Mouse (Mus musculus) hindbrain, embryonic 14.5 days (tissue): ENCODE results near the gene Gm2310. TPM values are rescaled to one million over a fixed set of nuclear protein-coding genes. Genes with fewer than 3 reads are reported as not detected.
"Not testable (repeated sequence)": the region's sequence is repeated elsewhere in the genome, so short reads cannot be mapped to it uniquely, and the experiment has no call there.

Source experiments
- ATAC-seq: fragments of 200-750 bp; cut with Nextera tagmentation; 2 replicates; pipeline ENCODE4 v1.8.0; 2017; ENCODE audit warnings: moderate number of reproducible peaks, mild to moderate bottlenecking, moderate TSS enrichment, moderate library complexity; ENCODE audit not compliant: low FRiP score
- DNase-seq: peaks from one replicate; pipeline ENCODE4 v3.0.0-alpha.2; 2015; ENCODE audit warnings: low spot score
- H3K27ac ChIP-seq: fragments of 300-500 bp; sonication (generic); 2 replicates; pipeline ENCODE4 v1.5.1; 2014; ENCODE audit warnings: mild to moderate bottlenecking, moderate library complexity
- H3K27me3 ChIP-seq: fragments of 300-500 bp; sonication (generic); 2 replicates; pipeline ENCODE4 v1.6.1; 2014; ENCODE audit warnings: mild to moderate bottlenecking, low read length, mixed read lengths; ENCODE audit not compliant: control insufficient read depth, insufficient read depth
- H3K36me3 ChIP-seq: fragments of 300-500 bp; sonication (generic); replicated peaks from 2 replicates; pipeline ENCODE4 v1.6.1; 2014; ENCODE audit not compliant: control insufficient read depth, insufficient read depth
- H3K4me1 ChIP-seq: fragments of 300-500 bp; sonication (generic); replicated peaks from 2 replicates; pipeline ENCODE4 v1.6.1; 2014; ENCODE audit warnings: antibody characterized with exemption, low read length, mixed read lengths; ENCODE audit not compliant: control insufficient read depth, insufficient read depth
- H3K4me2 ChIP-seq: fragments of 300-500 bp; sonication (generic); replicated peaks from 2 replicates; pipeline ENCODE4 v1.6.1; 2014; ENCODE audit warnings: mild to moderate bottlenecking, moderate library complexity
- H3K4me3 ChIP-seq: fragments of 300-500 bp; sonication (generic); replicated peaks from 2 replicates; pipeline ENCODE4 v1.5.1; 2014; ENCODE audit warnings: mild to moderate bottlenecking, low read length
- H3K9ac ChIP-seq: fragments of 300-500 bp; sonication (generic); 2 replicates; pipeline ENCODE4 v1.6.1; 2014
- H3K9me3 ChIP-seq: fragments of 300-500 bp; sonication (generic); 2 replicates; pipeline ENCODE4 v1.6.1; 2016; ENCODE audit warnings: low read length; ENCODE audit not compliant: control insufficient read depth
- WGBS: fragments of 180-500 bp; shearing (Covaris S2); extraction: QIAGEN DNeasy Blood & Tissue Kit; methylation state at CpG from one replicate; pipeline ENCODE4 v1.1.7; 2014; 5-methylcytosine and 5-hydroxymethylcytosine counted together
- polyA plus RNA-seq: library from polyadenylated mRNA; unstranded; fragments of >200 nt; fragmentation: Nextera tagmentation; extraction: Ambion mirVana; gene quantifications from 2 replicates; pipeline ENCODE4 v1.2.1, GENCODE M21; 2014

The Gm2310 gene
- 0.18 TPM in 1 of 2 replicates, not detected in the other for polyA plus RNA-seq

DNA sequence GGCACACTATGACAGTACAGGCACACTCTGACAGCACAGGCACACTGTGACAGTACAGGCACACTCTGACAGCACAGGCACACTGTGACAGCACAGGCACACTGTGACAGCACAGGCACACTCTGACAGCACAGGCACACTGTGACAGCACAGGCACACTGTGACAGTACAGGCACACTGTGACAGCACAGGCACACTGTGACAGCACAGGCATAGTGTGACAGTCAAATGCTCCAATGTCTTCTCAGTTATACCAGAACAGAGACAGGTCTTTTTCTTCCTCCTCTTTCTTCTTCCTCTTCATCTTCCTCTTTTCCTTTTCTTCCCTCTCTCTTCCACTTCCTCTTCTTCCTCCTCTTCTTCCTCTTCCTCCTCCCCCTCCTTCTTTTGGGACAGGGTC lies at the start of gene Gm2310:
Gene Gm2310 (minus strand): TSS at position 101 of the 400 bp plus-strand sequence.
- not testable (repeated sequence) for H3K9ac ChIP-seq, H3K4me1 ChIP-seq, H3K4me2 ChIP-seq, ATAC-seq, H3K4me3 ChIP-seq, DNase-seq, H3K9me3 ChIP-seq, H3K27me3 ChIP-seq, H3K27ac ChIP-seq, H3K36me3 ChIP-seq

- Histone ChIP-seq H3K9ac (peak overlapping the region; percentile 60), H3K27me3 (peaks cover 11% of the 10 kb centered on the region; the same call in 1 of the 2 replicates), H3K4me3 (peak overlapping the region; percentile 54), H3K27ac (no peak overlapping the region), H3K4me1 (peaks cover 9% of the 10 kb centered on the region), H3K4me2 (peak overlapping the region; percentile 92), H3K9me3 (no peaks in the 10 kb centered on the region), H3K36me3 (no peaks in the 10 kb centered on the region)
- under 1% methylated on average over 60 of the region's 61 CpGs for WGBS
- ATAC-seq (peak; percentile 88), DNase-seq (peak; percentile 83)
Measured at GRCm38 (mm10) chr15:8568645-8569528, 49.1 kb upstream of the Gm2310 start.

DNA sequence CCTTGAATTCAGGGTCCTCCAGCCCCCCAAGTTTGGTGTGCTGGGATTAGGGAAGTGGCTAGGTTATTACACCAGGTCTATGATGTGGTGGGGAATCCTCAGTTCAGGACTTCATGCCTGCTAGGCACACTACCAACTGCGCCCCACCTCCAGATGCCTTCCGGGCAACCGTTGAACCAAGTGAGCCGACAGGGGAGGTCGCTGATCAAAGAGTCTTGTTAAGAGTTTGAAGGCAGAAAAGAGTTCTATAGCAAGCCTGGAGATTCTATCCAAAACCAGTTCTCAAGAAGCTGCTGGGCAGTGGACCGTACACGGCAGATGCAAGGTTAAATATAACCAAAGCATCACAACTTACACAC lies 48.5 kb upstream of the Gm2310 start:
- DNase-seq, result no peak
- WGBS, result 4% methylated on average over 7 of the region's 7 CpGs
- Histone ChIP-seq H3K27ac (no peak overlapping the region), H3K4me3 (peak overlapping the region; percentile 54), H3K4me1 (peaks cover 9% of the 10 kb centered on the region), H3K9me3 (no peaks in the 10 kb centered on the region), H3K36me3 (no peaks in the 10 kb centered on the region), H3K4me2 (peak overlapping the region; percentile 92), H3K9ac (peak overlapping the region; percentile 60; the same call in 1 of the 2 replicates), H3K27me3 (peaks cover 11% of the 10 kb centered on the region; the same call in 1 of the 2 replicates)
- ATAC-seq, result no peak

GRCm38 (mm10) chr15:8565416-8565815 lies 45.7 kb upstream of the Gm2310 start:
- WGBS, result 47% methylated on average over 6 of the region's 6 CpGs
- H3K27ac ChIP-seq, result no peak overlapping the region
- H3K9me3 ChIP-seq, result no peaks in the 10 kb centered on the region
- H3K27me3 ChIP-seq, result peaks cover 11% of the 10 kb centered on the region; the same call in 1 of the 2 replicates
- DNase-seq, result no peak
- no peak overlapping the region for H3K9ac ChIP-seq
- no peak overlapping the region for H3K4me3 ChIP-seq
- H3K36me3 ChIP-seq, result no peaks in the 10 kb centered on the region
- H3K4me2 ChIP-seq, result no peak overlapping the region
- ATAC-seq, result no peak
- peaks cover 9% of the 10 kb centered on the region for H3K4me1 ChIP-seq

DNA sequence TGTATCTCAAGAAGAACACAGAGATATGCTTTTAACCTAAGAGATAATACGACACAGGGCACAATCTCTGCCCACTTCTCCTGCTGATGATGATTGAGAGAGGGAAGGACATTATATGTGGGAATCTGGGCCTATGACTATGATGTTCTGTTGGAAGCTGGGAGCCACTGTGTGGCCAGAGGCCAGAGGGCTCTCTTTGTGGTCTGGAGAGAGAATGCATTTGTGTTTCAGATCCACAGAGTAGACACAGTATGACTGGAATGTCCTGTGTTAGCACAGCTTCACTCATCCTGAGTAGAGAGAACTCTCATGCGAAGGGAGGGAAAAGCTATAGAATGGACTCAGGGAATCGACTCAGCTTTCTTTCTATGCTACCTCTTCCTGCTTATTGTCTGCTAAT lies 44.6 kb upstream of the Gm2310 start:
- H3K4me3 ChIP-seq, result no peak overlapping the region
- no peak overlapping the region for H3K4me2 ChIP-seq
- no peaks in the 10 kb centered on the region for H3K36me3 ChIP-seq
- DNase-seq (no peak), ATAC-seq (no peak)
- peaks cover 11% of the 10 kb centered on the region; the same call in 1 of the 2 replicates for H3K27me3 ChIP-seq
- no peaks in the 10 kb centered on the region for H3K9me3 ChIP-seq
- H3K9ac ChIP-seq, result no peak overlapping the region
- H3K4me1 ChIP-seq, result peaks cover 6% of the 10 kb centered on the region
- 94% methylated on average over 3 of the region's 3 CpGs for WGBS
- H3K27ac ChIP-seq, result no peak overlapping the region

- WGBS, result 84% methylated on average over 1 of the region's 1 CpGs
- H3K4me1 ChIP-seq, result peaks cover 5% of the 10 kb centered on the region
- no peak overlapping the region for H3K27ac ChIP-seq
- no peaks in the 10 kb centered on the region for H3K9me3 ChIP-seq
- peaks cover 9% of the 10 kb centered on the region; the same call in 1 of the 2 replicates for H3K27me3 ChIP-seq
- no peak overlapping the region for H3K4me2 ChIP-seq
- no peaks in the 10 kb centered on the region for H3K36me3 ChIP-seq
- H3K9ac ChIP-seq, result no peak overlapping the region
- H3K4me3 ChIP-seq, result no peak overlapping the region
- ATAC-seq (no peak), DNase-seq (no peak)
Measured at GRCm38 (mm10) chr15:8563423-8564194, 43.9 kb upstream of the Gm2310 start.

DNA sequence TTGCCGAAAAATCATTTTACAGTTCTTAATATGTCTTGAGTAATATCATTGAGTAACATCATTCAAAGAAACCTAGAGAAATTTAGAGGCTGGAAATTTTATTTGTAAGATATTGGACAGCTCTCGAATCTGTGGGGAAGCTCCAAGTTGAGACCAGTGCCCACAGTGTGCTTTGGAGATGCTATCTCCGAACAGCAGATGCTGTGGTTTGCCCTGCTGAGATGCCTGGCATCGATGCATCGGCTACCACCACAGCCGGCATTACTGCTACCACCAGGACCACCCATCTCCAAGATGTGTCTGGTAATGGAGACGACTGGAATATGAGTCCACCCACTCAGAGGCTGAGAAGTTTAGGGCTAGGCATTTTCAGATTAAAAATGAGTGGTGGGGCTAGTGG lies 43.0 kb upstream of the Gm2310 start:
- H3K4me3 ChIP-seq, result no peak overlapping the region
- no peak overlapping the region for H3K4me2 ChIP-seq
- H3K9ac ChIP-seq, result no peak overlapping the region
- H3K4me1 ChIP-seq, result no peaks in the 10 kb centered on the region
- DNase-seq (no peak), ATAC-seq (no peak)
- no peaks in the 10 kb centered on the region for H3K36me3 ChIP-seq
- H3K9me3 ChIP-seq, result no peaks in the 10 kb centered on the region
- WGBS, result 88% methylated on average over 7 of the region's 7 CpGs
- peaks cover 2% of the 10 kb centered on the region; the same call in 1 of the 2 replicates for H3K27me3 ChIP-seq
- no peak overlapping the region for H3K27ac ChIP-seq

- H3K4me3 ChIP-seq, result no peak overlapping the region
- DNase-seq (no peak), ATAC-seq (no peak)
- H3K36me3 ChIP-seq, result no peaks in the 10 kb centered on the region
- H3K4me1 ChIP-seq, result no peaks in the 10 kb centered on the region
- no peak overlapping the region for H3K9ac ChIP-seq
- H3K4me2 ChIP-seq, result no peak overlapping the region
- 70% methylated on average over 5 of the region's 5 CpGs for WGBS
- no peak overlapping the region for H3K27ac ChIP-seq
- H3K27me3 ChIP-seq, result no peaks in the 10 kb centered on the region
- H3K9me3 ChIP-seq, result no peaks in the 10 kb centered on the region
Measured at GRCm38 (mm10) chr15:8531201-8531600, 11.4 kb upstream of the Gm2310 start.

GRCm38 (mm10) chr15:8512957-8513356 lies 6.8 kb downstream of the Gm2310 start:
- Histone ChIP-seq H3K4me3 (no peak overlapping the region), H3K9me3 (no peaks in the 10 kb centered on the region), H3K4me2 (no peak overlapping the region), H3K27me3 (no peaks in the 10 kb centered on the region), H3K4me1 (no peaks in the 10 kb centered on the region), H3K9ac (no peak overlapping the region), H3K27ac (no peak overlapping the region), H3K36me3 (no peaks in the 10 kb centered on the region)
- DNase-seq, result no peak
- WGBS, result 25% methylated on average over 5 of the region's 5 CpGs
- no peak for ATAC-seq
